Mouse (Mus musculus): ENCODE data around the gene Sertad2.

GRCm38 (mm10) chr11:20663580-20664198, 120.6 kb downstream of the Sertad2 start:
- TF ChIP-seq CTCF (IDR thresholded peaks at IDR 0.05; ENCODE audit: low read depth) (no peak), EP300 (IDR thresholded peaks at IDR 0.05; ENCODE audit: low read depth) (no peak)
